Mouse (Mus musculus) olfactory bulb, adult 2 months (tissue): ENCODE measurements at regions not wholly inside any gene's neighbourhood (a gene's known extent, or its start where the extent isn't known, plus 50 kb on each side); places are given as distances from the start of the nearest gene placed in this dataset.

Source experiments
- CTCF ChIP-seq: fragments of 200-500 bp; IDR thresholded peaks from 2 replicates; pipeline ENCODE4 v1.5.1; 2012; ENCODE audit warnings: low read depth, mild to moderate bottlenecking, low read length, moderate library complexity; ENCODE audit not compliant: insufficient read depth
- POLR2A ChIP-seq: fragments of 200-500 bp; IDR thresholded peaks from 2 replicates; pipeline ENCODE4 v1.6.1; 2012; ENCODE audit warnings: mild to moderate bottlenecking, low read depth, low read length, moderate library complexity; ENCODE audit not compliant: insufficient read depth

DNA sequence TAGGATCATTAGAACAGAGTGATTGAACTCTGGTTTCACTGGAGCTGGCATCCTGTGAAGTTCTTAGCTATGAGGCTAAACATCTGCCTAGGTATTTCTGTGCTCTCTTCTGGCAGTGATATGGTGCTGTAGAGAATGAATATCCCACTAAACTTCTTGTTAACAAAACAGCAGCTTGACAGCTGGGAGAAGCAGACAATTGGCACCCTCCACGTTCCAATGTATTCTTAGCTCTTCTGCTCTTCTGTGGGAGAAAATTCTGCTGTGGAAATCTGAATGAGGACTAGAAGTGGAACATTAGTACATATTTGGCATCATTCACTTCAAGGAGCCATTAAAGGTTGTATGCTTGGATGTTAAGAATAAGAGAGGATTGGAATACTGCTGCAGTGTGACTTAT lies 177.0 kb upstream of the Pter start:
- TF ChIP-seq CTCF (no peak), POLR2A (no peak)
